Mouse (Mus musculus): ENCODE data around the gene Gm49340. TPM values are rescaled to one million over a fixed set of nuclear protein-coding genes. Genes with fewer than 3 reads are reported as not detected.

The Gm49340 gene
- polyA plus RNA-seq, 1 experiment from 2014 or later, result not detected

DNA sequence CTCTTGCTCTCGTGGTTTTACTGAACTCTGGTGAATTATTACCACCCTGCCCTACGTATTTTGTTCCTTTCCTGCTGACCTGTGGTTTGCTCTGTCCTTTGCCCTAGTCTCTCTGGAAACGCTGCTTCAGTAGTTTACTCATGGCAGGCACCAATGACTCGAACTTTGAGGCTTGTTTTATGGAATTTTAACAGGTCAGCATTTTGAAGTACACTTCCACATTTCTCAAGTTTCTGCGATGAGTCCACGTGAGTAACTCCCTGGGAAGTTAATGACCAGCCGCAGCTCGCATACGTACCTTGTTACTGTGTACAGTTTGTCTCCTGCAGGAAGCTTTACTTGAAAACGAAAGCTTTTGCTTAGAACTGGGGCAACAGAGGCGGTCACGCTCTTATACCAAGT lies 3.1 kb upstream of the Gm49340 start:
- no peak overlapping the region for H3K27ac ChIP-seq (replicated peaks)

DNA sequence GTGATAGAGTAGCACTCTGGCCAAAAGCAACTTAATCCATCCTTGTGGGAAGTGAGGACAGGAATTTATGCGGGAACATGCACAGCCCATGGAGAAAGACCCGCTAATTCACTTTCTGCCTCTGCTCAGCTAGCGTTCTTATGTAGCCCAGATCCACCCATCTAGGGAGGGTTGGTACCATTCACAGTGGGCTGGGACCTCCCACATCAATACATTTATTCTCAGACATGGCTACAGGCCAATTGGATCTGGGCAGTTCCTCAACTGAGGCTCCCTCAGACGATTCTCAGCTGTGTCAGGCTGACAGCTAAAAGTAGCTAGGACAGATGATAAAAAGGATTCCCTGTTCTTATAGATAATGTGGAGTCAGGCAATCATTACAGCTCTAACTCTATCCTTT lies 2.2 kb upstream of the Gm49340 start:
- no peak for ATAC-seq (ENCODE audit: low FRiP score, low read depth)
- no peak overlapping the region for H3K27ac ChIP-seq (replicated peaks)
- WGBS, result 63% methylated on average over 4 of the region's 4 CpGs

More for the DNA sequence above, 3.1 kb upstream of the Gm49340 start:
- no peaks in the 10 kb centered on the region for H3K9me3 ChIP-seq
- H3K4me2 ChIP-seq, result no peak overlapping the region
- no peaks in the 10 kb centered on the region for H3K4me1 ChIP-seq (replicated peaks)
- H3K4me3 ChIP-seq, result no peak overlapping the region
- WGBS, result 58% methylated on average over 12 of the region's 12 CpGs
- no peaks in the 10 kb centered on the region for H3K27me3 ChIP-seq
- H3K36me3 ChIP-seq, result no peaks in the 10 kb centered on the region
- no peak overlapping the region for H3K9ac ChIP-seq
- ATAC-seq (ENCODE audit: low FRiP score, low read depth), result no peak

DNA sequence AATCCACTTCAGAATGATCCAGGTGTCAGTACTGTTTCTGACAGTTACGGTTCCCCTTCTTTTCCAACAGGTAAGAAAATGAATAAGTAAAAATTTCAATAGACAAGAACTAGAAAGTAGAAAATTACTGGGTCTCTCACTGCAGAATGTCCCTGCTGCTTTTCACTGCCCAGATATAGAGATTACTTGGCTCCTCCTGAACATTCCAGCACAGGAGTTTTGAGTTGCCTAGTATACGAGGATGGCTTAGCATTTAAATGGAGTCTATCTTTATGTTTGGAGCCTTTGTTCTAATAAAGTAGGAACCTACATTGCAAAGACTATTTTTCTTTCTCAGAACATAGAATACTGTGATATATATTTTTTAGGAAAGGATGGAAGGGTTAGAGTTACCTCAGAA lies 3.8 kb downstream of the Gm49340 start:
- 0 out of 2 replicates have a peak, but pooled peaks have one; percentile 63 for ATAC-seq (ENCODE audit: low FRiP score, low read depth)
- Histone ChIP-seq H3K27ac (replicated peaks) (no peak overlapping the region), H3K4me2 (no peak overlapping the region), H3K36me3 (no peaks in the 10 kb centered on the region), H3K4me3 (no peak overlapping the region), H3K9me3 (no peaks in the 10 kb centered on the region), H3K9ac (no peak overlapping the region), H3K27me3 (no peaks in the 10 kb centered on the region), H3K4me1 (replicated peaks) (no peaks in the 10 kb centered on the region)
- 65% methylated on average over 2 of the region's 2 CpGs for WGBS

More for the DNA sequence above, 2.2 kb upstream of the Gm49340 start:
- Histone ChIP-seq H3K4me3 (no peak overlapping the region), H3K4me1 (replicated peaks) (no peaks in the 10 kb centered on the region), H3K27me3 (no peaks in the 10 kb centered on the region), H3K9me3 (no peaks in the 10 kb centered on the region), H3K9ac (no peak overlapping the region), H3K4me2 (no peak overlapping the region), H3K36me3 (no peaks in the 10 kb centered on the region)

DNA sequence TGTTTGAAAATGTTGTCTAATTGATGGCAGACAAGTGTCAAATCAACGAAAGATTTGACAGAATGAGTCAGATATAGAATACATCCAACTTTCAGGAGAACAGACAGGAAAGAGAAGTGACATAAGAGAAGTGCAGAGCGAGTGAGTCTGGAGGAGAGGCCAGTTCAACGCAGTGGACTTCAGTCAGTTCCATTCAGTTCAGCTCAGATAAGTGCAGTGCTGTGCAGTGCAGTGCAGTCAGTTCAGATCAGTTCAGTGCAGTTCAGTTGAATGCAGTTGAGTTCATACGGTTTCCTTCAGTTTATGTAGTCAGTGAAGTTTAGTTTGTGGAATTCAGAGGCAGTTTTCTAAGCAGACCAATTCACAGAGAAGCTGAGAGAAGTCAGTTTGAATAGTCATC lies 7.4 kb downstream of the Gm49340 start:
- Histone ChIP-seq H3K27ac (replicated peaks) (no peak overlapping the region), H3K4me3 (no peak overlapping the region), H3K4me1 (replicated peaks) (no peaks in the 10 kb centered on the region), H3K9me3 (no peaks in the 10 kb centered on the region), H3K9ac (no peak overlapping the region), H3K36me3 (no peaks in the 10 kb centered on the region), H3K4me2 (no peak overlapping the region), H3K27me3 (no peaks in the 10 kb centered on the region)
- WGBS, result 79% methylated on average over 4 of the region's 4 CpGs
- ATAC-seq (ENCODE audit: low FRiP score, low read depth), result no peak

DNA sequence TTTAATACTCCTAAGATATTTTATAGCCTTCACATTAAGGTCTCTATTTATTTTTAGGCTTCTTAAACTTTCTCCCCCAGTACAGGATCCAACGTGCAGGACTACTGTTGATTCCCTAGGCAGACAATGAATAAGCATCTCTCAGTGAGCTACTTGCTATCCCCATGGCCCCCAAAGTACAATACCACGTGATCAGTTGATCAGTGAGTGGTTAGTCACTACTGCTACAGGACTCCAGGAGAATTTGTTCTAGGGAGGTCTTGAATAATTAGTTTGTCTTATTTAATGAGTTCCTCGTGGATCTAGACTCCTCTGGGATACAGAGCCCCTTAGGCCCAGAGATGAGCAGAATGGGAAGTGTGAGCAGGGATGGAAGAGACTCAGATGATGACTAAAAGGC lies 20.9 kb downstream of the Gm49340 start, which contains the start of gene Olfr20:
TSS of gene Olfr20 (plus strand) at position 301 of the 400 bp plus-strand sequence.
- no peaks in the 10 kb centered on the region for H3K9me3 ChIP-seq
- no peak within 1 kb of the TSS for H3K27ac ChIP-seq (replicated peaks)
- H3K27me3 ChIP-seq, result no peaks in the 10 kb centered on the region
- no peak within 1 kb of the TSS for H3K4me3 ChIP-seq
- ATAC-seq (ENCODE audit: low FRiP score, low read depth), result no peak
- 45% methylated on average over 3 of the region's 3 CpGs for WGBS
- no peak within 1 kb of the TSS for H3K9ac ChIP-seq
- no peaks in the 10 kb centered on the region for H3K36me3 ChIP-seq
- H3K4me2 ChIP-seq, result no peak within 1 kb of the TSS
- no peaks in the 10 kb centered on the region for H3K4me1 ChIP-seq (replicated peaks)

DNA sequence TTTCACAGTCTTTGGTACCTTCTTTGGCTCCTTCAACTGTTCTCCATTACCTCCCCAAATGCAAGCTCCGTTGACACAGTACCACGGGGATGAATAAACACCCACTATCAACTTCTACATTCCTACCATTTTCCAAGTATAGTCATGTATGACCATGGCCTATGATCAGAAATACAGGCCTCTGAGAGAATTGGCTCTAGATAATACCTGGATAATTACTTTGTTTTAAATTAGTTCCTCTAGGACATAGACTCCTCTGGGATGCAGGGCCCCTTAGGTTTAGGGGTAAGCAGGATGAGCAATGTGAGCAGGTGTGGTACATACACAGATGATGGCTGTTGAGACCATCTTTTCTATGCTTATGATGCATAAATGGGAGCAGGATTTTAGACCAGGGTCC lies 41.4 kb downstream of the Gm49340 start, which contains the start of gene Olfr376:
TSS of gene Olfr376 (plus strand) at position 301 of the 400 bp plus-strand sequence.
- Histone ChIP-seq H3K4me1 (replicated peaks) (no peaks in the 10 kb centered on the region), H3K9me3 (no peaks in the 10 kb centered on the region), H3K9ac (no peak within 1 kb of the TSS), H3K36me3 (no peaks in the 10 kb centered on the region), H3K4me2 (no peak within 1 kb of the TSS), H3K27me3 (no peaks in the 10 kb centered on the region), H3K27ac (replicated peaks) (no peak within 1 kb of the TSS), H3K4me3 (no peak within 1 kb of the TSS)
- 96% methylated on average over 2 of the region's 2 CpGs for WGBS
- no peak for ATAC-seq (ENCODE audit: low FRiP score, low read depth)

DNA sequence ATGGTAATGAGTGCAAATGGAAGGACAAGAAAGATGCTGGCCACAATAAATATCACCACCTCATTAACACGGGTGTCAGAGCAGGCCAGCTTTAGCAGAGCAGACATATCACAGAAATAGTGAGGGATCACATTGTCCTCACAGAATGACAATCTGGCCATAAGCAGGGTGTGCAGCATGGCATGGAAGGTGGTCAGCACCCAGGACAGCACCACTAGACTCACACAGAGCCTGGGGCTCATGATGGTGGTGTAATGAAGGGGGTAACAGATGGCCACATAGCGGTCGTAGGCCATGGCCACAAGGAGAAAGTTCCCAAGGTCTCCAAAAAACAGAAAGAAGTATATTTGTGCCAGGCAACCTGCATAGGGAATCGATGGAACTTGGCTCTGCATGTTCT lies 65.8 kb downstream of the Gm49340 start:
- H3K9me3 ChIP-seq, result no peaks in the 10 kb centered on the region
- H3K27ac ChIP-seq (replicated peaks), result no peak overlapping the region
- H3K4me3 ChIP-seq, result no peak overlapping the region
- no peak overlapping the region for H3K9ac ChIP-seq
- 83% methylated on average over 4 of the region's 4 CpGs for WGBS
- no peaks in the 10 kb centered on the region for H3K36me3 ChIP-seq
- no peaks in the 10 kb centered on the region for H3K27me3 ChIP-seq
- ATAC-seq (ENCODE audit: low FRiP score, low read depth), result no peak
- no peaks in the 10 kb centered on the region for H3K4me1 ChIP-seq (replicated peaks)
- no peak overlapping the region for H3K4me2 ChIP-seq

DNA sequence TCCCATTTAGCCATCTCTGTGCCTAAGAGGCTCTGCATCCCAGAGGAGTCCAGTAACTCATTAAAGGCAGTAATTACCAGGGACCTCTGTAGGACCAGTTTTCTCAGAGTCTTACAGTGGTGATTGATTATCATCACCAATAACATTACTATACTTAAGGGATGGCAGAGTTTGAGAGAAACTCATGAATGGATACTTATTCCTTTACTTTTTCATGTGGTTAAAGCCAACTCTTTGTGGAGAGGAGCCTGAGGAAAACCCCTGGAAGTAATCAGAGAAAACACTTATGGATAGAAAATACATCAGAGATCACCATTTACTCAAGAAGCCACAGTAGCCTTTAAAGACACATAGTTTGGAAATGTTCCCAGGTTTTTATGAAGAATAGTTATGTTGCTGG lies 70.0 kb downstream of the Gm49340 start, which contains the start of gene Olfr1:
TSS of gene Olfr1 (minus strand) at position 101 of the 400 bp plus-strand sequence.
- ATAC-seq (ENCODE audit: low FRiP score, low read depth), result no peak
- H3K4me2 ChIP-seq, result no peak within 1 kb of the TSS
- no peaks in the 10 kb centered on the region for H3K4me1 ChIP-seq (replicated peaks)
- H3K27ac ChIP-seq (replicated peaks), result no peak within 1 kb of the TSS
- no peaks in the 10 kb centered on the region for H3K9me3 ChIP-seq
- H3K9ac ChIP-seq, result no peak within 1 kb of the TSS
- H3K36me3 ChIP-seq, result no peaks in the 10 kb centered on the region
- no peak within 1 kb of the TSS for H3K4me3 ChIP-seq
- H3K27me3 ChIP-seq, result no peaks in the 10 kb centered on the region

Other genes starting within 250 kb of the Gm49340 start
- 0.22 and 0.35 TPM in 2 replicates for gene Itgae, start 239.2 kb upstream of the Gm49340 start, polyA plus RNA-seq (2015; fragmentation: Nextera tagmentation; extraction: Ambion mirVana)
- gene Haspin, start 191.4 kb upstream of the Gm49340 start, polyA plus RNA-seq (2015; fragmentation: Nextera tagmentation; extraction: Ambion mirVana), result 4.0 TPM in 2 replicates
- gene P2rx5, start 169.3 kb upstream of the Gm49340 start, polyA plus RNA-seq (2015; fragmentation: Nextera tagmentation; extraction: Ambion mirVana), result 0.43 and 0.49 TPM in 2 replicates
- gene Emc6, start 152.7 kb upstream of the Gm49340 start, polyA plus RNA-seq (2015; fragmentation: Nextera tagmentation; extraction: Ambion mirVana), result 126 and 131 TPM in 2 replicates
- gene Tax1bp3, start 152.7 kb upstream of the Gm49340 start, polyA plus RNA-seq (2015; fragmentation: Nextera tagmentation; extraction: Ambion mirVana), result 131 TPM in 2 replicates
- gene Ctns, start 130.7 kb upstream of the Gm49340 start, polyA plus RNA-seq (2015; fragmentation: Nextera tagmentation; extraction: Ambion mirVana), result 16.2 and 18.4 TPM in 2 replicates
- 2.6 and 2.9 TPM in 2 replicates for gene Shpk, start 130.3 kb upstream of the Gm49340 start, polyA plus RNA-seq (2015; fragmentation: Nextera tagmentation; extraction: Ambion mirVana)
- 0.41 and 0.68 TPM in 2 replicates for gene Trpv1, start 95.4 kb upstream of the Gm49340 start, polyA plus RNA-seq (2015; fragmentation: Nextera tagmentation; extraction: Ambion mirVana)
- 0.22 and 0.25 TPM in 2 replicates for gene Trpv3, start 62.4 kb upstream of the Gm49340 start, polyA plus RNA-seq (2015; fragmentation: Nextera tagmentation; extraction: Ambion mirVana)
- gene Aspa, start 145 bp upstream of the Gm49340 start, polyA plus RNA-seq (2015; fragmentation: Nextera tagmentation; extraction: Ambion mirVana), result 2.0 and 2.2 TPM in 2 replicates
- gene Spata22, start within 50 bp of the Gm49340 start, polyA plus RNA-seq (2015; fragmentation: Nextera tagmentation; extraction: Ambion mirVana), result 0.25 TPM in 1 of 2 replicates, not detected in the other
- not detected in 2 replicates for gene Olfr20, start 21.0 kb downstream of the Gm49340 start, polyA plus RNA-seq (2015; fragmentation: Nextera tagmentation; extraction: Ambion mirVana)
- gene Olfr376, start 41.5 kb downstream of the Gm49340 start, polyA plus RNA-seq (2015; fragmentation: Nextera tagmentation; extraction: Ambion mirVana), result not detected in 2 replicates
- not detected in 2 replicates for gene Olfr1, start 69.9 kb downstream of the Gm49340 start, polyA plus RNA-seq (2015; fragmentation: Nextera tagmentation; extraction: Ambion mirVana)
- not detected in 2 replicates for gene Olfr378, start 98.7 kb downstream of the Gm49340 start, polyA plus RNA-seq (2015; fragmentation: Nextera tagmentation; extraction: Ambion mirVana)
- gene Olfr380, start 127.8 kb downstream of the Gm49340 start, polyA plus RNA-seq (2015; fragmentation: Nextera tagmentation; extraction: Ambion mirVana), result not detected in 2 replicates
- gene Olfr381, start 161.9 kb downstream of the Gm49340 start, polyA plus RNA-seq (2015; fragmentation: Nextera tagmentation; extraction: Ambion mirVana), result not detected in 2 replicates
- gene Olfr382, start 187.5 kb downstream of the Gm49340 start, polyA plus RNA-seq (2015; fragmentation: Nextera tagmentation; extraction: Ambion mirVana), result not detected in 2 replicates